Mouse (Mus musculus) kidney, postnatal 0 days (tissue): ENCODE data around the gene Cass4. TPM values are rescaled to one million over a fixed set of nuclear protein-coding genes. Genes with fewer than 3 reads are reported as not detected.

Experiments
- ATAC-seq: fragments of 200-750 bp; cut with Nextera tagmentation; replicated peaks from 2 replicates; pipeline ENCODE4 v1.8.0; 2017; ENCODE audit warnings: low read depth, moderate number of reproducible peaks, moderate TSS enrichment, moderate library complexity; ENCODE audit not compliant: low FRiP score
- DNase-seq: peaks from one replicate; pipeline ENCODE4 v3.0.0-alpha.2; 2016; ENCODE audit warnings: low spot score
- H3K27ac ChIP-seq: fragments of 300-500 bp; sonication (generic); 2 replicates; pipeline ENCODE4 v1.5.1; 2014; ENCODE audit warnings: mild to moderate bottlenecking
- H3K27me3 ChIP-seq: fragments of 300-500 bp; sonication (generic); 2 replicates; pipeline ENCODE4 v1.6.1; 2014; ENCODE audit warnings: low read length, mixed read lengths; ENCODE audit not compliant: insufficient read depth
- H3K36me3 ChIP-seq: fragments of 300-500 bp; sonication (generic); 2 replicates; pipeline ENCODE4 v1.6.1; 2014; ENCODE audit warnings: low read length, mixed read lengths; ENCODE audit not compliant: insufficient read depth
- H3K4me1 ChIP-seq: fragments of 300-500 bp; sonication (generic); replicated peaks from 2 replicates; pipeline ENCODE4 v1.6.1; 2014; ENCODE audit warnings: antibody characterized with exemption, low read length, mixed read lengths; ENCODE audit not compliant: insufficient read depth
- H3K4me2 ChIP-seq: fragments of 300-500 bp; sonication (generic); 2 replicates; pipeline ENCODE4 v1.6.1; 2014; ENCODE audit warnings: mild to moderate bottlenecking, low read length, moderate library complexity, mixed read lengths
- H3K4me3 ChIP-seq: fragments of 300-500 bp; sonication (generic); replicated peaks from 2 replicates; pipeline ENCODE4 v1.5.1; 2014; ENCODE audit warnings: low read depth, low read length
- H3K9ac ChIP-seq: fragments of 300-500 bp; sonication (generic); 2 replicates; pipeline ENCODE4 v1.6.1; 2014; ENCODE audit warnings: low read depth, low read length
- H3K9me3 ChIP-seq: fragments of 300-500 bp; sonication (generic); replicated peaks from 2 replicates; pipeline ENCODE4 v1.6.1; 2016; ENCODE audit warnings: low read length, inconsistent platforms, mixed read lengths
- CTCF ChIP-seq: IDR thresholded peaks from 2 replicates; pipeline ENCODE4 v1.5.1; 2016; ENCODE audit warnings: antibody characterized with exemption, low read depth, mild to moderate bottlenecking, moderate library complexity
- WGBS: fragments of 180-500 bp; shearing (Covaris S2); extraction: QIAGEN DNeasy Blood & Tissue Kit; methylation state at CpG from one replicate; pipeline ENCODE4 v1.1.7; 2014; 5-methylcytosine and 5-hydroxymethylcytosine counted together
- polyA plus RNA-seq: library from polyadenylated mRNA; unstranded; fragments of >200 nt; fragmentation: Nextera tagmentation; extraction: Ambion mirVana; gene quantifications from 2 replicates; pipeline ENCODE4 v1.2.1, GENCODE M21; 2015

Cass4 gene
- polyA plus RNA-seq, 1 experiment from 2014 or later, result 0.13 TPM

GRCm38 (mm10) chr2:172381341-172381740, 12.3 kb upstream of the Cass4 start:
- 94% methylated on average over 11 of the region's 11 CpGs for WGBS
- peaks cover 51% of the 10 kb centered on the region for H3K36me3 ChIP-seq

DNA sequence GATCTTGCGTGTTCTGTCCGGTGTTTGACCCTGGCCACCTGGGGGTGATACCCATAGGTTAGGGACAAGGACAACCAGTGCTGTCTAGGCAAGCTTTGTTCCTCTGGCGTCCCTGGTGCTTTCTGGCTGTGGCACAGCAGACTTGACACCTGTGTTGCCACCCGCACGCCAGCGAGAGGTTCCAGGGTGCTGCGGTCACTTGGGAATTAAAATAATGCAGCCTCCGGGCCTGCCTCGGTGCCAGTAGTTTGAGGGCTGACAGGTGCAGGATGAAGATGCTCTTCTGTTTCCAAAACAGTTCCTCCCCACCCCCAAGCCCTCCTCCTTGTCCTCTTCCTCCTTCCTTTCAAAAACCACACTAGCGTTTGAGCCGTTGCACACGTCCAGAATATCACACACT, 11.7 kb upstream of the Cass4 start:
- no peak for ATAC-seq
- no peak overlapping the region for H3K4me2 ChIP-seq
- H3K27me3 ChIP-seq, result no peaks in the 10 kb centered on the region
- WGBS, result 88% methylated on average over 12 of the region's 12 CpGs
- H3K36me3 ChIP-seq, result peaks cover 48% of the 10 kb centered on the region
- H3K27ac ChIP-seq, result no peak overlapping the region
- no peak for TF ChIP-seq CTCF
- H3K9ac ChIP-seq, result no peak overlapping the region
- no peaks in the 10 kb centered on the region for H3K9me3 ChIP-seq
- H3K4me1 ChIP-seq, result no peaks in the 10 kb centered on the region
- no peak overlapping the region for H3K4me3 ChIP-seq
- no peak for DNase-seq

More at GRCm38 (mm10) chr2:172381341-172381740, 12.3 kb upstream of the Cass4 start:
- H3K4me1 ChIP-seq, result no peaks in the 10 kb centered on the region
- TF ChIP-seq CTCF, result no peak
- no peaks in the 10 kb centered on the region for H3K27me3 ChIP-seq
- no peak overlapping the region for H3K27ac ChIP-seq
- H3K4me2 ChIP-seq, result no peak overlapping the region
- no peaks in the 10 kb centered on the region for H3K9me3 ChIP-seq
- DNase-seq (no peak), ATAC-seq (no peak)
- H3K4me3 ChIP-seq, result no peak overlapping the region
- no peak overlapping the region for H3K9ac ChIP-seq

DNA sequence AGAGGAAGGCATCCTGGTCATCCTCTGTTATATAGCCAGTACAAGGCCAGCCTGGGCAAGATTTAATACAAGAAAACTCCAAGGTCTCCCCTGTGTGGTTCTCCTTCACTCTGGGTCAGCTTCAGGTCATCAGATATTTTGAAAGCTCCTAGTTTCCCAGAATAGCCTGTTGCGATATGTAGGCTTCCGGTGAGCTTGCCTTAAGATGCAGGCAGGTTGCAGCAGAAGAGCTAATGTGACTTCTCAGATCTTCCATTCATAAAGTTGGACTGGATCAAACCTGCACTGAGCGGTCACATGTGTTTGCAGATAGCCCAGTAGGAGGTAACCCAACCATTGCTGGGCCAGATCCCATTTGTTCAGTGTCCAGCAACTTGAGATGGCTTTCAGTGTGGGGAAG, 8.9 kb upstream of the Cass4 start:
- WGBS, result 96% methylated on average over 3 of the region's 3 CpGs
- no peak overlapping the region for H3K9ac ChIP-seq
- H3K4me2 ChIP-seq, result no peak overlapping the region
- H3K4me3 ChIP-seq, result no peak overlapping the region
- DNase-seq (no peak), ATAC-seq (no peak)
- no peaks in the 10 kb centered on the region for H3K9me3 ChIP-seq
- H3K36me3 ChIP-seq, result peaks cover 23% of the 10 kb centered on the region
- H3K27me3 ChIP-seq, result no peaks in the 10 kb centered on the region
- H3K4me1 ChIP-seq, result no peaks in the 10 kb centered on the region
- no peak overlapping the region for H3K27ac ChIP-seq
- TF ChIP-seq CTCF, result no peak

DNA sequence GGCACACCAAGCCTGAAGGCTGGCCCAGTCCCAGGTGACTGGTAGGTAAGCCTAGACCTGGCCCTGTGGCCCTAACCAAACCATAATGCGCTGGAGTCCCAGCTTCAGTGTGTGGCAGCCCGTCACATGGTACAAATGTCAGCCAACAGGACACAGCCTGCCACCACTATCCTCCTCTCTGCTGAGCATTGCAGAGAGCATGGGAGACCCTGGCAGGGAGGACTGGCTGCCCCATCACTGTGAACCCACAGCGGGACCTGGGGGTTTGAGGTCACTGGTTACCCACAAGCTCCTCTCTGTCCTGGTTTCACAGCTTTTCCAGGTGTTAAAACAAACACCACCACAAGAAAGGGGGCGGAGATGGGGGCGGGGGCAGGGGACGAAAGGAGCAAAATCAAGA, 3.3 kb upstream of the Cass4 start:
- no peak overlapping the region for H3K27ac ChIP-seq
- no peak for TF ChIP-seq CTCF
- H3K9me3 ChIP-seq, result no peaks in the 10 kb centered on the region
- 25% methylated on average over 6 of the region's 6 CpGs for WGBS
- H3K27me3 ChIP-seq, result no peaks in the 10 kb centered on the region
- H3K4me2 ChIP-seq, result no peak overlapping the region
- no peak overlapping the region for H3K4me3 ChIP-seq
- no peak for DNase-seq
- H3K36me3 ChIP-seq, result no peaks in the 10 kb centered on the region
- no peaks in the 10 kb centered on the region for H3K4me1 ChIP-seq
- no peak overlapping the region for H3K9ac ChIP-seq
- ATAC-seq, result no peak

DNA sequence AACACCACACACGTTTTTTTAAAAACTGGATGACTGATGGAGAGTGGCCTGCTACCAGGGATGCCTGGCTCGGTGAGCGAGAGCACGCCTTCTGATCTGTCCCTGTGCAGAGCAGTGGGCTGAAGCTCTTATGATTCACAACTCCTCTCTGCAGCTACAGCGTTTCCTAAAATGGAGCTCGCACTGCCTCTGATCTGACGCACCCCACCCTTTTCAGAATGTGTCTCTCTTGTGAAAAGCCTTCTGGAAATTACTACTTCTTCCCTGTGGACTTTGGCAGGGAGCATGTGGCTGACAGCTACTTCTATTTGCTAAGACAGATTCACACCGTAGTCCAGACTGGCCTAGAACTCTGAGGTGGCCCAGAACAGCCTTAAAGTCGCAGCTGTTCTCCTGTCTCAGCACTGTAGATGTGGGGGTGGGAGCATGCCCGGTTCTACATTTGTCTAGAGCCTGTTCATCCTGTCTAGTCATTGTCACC, 1.5 kb upstream of the Cass4 start:
- Histone ChIP-seq H3K4me3 (no peak overlapping the region), H3K4me2 (no peak overlapping the region), H3K9ac (no peak overlapping the region), H3K27ac (no peak overlapping the region), H3K4me1 (no peaks in the 10 kb centered on the region), H3K27me3 (no peaks in the 10 kb centered on the region), H3K36me3 (no peaks in the 10 kb centered on the region), H3K9me3 (no peaks in the 10 kb centered on the region)
- TF ChIP-seq CTCF, result no peak
- WGBS, result 63% methylated on average over 10 of the region's 10 CpGs
- DNase-seq, result no peak
- ATAC-seq, result no peak

DNA sequence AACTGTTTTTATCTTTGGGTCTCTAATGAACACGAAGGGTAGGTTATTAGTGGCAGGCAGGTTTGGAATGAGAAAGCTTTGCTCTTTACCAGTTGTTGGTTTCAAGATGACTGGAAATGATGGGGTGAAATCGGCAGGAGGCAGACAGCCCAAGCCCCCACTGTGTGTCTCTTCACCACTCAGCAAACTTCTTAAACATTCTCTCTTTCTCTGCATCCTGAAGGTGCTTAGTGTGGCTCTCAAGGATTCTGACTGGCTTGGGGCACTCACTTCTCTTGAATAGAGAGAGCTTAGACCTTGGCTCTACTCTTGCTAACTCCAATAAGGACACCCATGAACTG, 428 bp downstream of the Cass4 start:
- no peaks in the 10 kb centered on the region for H3K4me1 ChIP-seq
- H3K9me3 ChIP-seq, result no peaks in the 10 kb centered on the region
- TF ChIP-seq CTCF, result no peak
- no peaks in the 10 kb centered on the region for H3K36me3 ChIP-seq
- H3K4me2 ChIP-seq, result no peak overlapping the region
- H3K9ac ChIP-seq, result no peak overlapping the region
- DNase-seq (no peak), ATAC-seq (no peak)
- no peak overlapping the region for H3K27ac ChIP-seq
- no peak overlapping the region for H3K4me3 ChIP-seq
- 82% methylated on average over 2 of the region's 2 CpGs for WGBS
- no peaks in the 10 kb centered on the region for H3K27me3 ChIP-seq

DNA sequence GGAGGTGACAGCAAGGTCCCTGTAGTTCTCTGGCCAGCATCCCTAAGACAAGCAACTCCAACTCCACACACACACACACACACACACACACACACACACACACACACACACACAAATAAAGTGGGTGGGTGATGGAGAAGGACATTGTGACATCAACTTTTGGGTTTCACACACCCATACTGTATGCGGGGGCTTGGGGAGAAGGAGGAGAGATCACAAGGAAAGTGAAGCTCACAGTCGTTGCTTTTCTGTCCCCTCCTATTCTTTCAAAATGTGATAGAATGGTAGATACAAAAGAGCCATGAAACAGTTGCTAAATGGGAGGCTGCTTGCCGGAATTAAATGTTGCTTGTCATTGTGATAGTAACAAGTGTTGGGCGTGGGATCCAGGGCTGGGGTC, 1.1 kb downstream of the Cass4 start:
- ATAC-seq, result no peak
- H3K4me2 ChIP-seq, result no peak overlapping the region
- H3K9me3 ChIP-seq, result no peaks in the 10 kb centered on the region
- 80% methylated on average over 4 of the region's 4 CpGs for WGBS
- no peak for TF ChIP-seq CTCF
- no peak overlapping the region for H3K4me3 ChIP-seq
- no peaks in the 10 kb centered on the region for H3K36me3 ChIP-seq
- no peak overlapping the region for H3K9ac ChIP-seq
- no peak overlapping the region for H3K27ac ChIP-seq
- H3K4me1 ChIP-seq, result no peaks in the 10 kb centered on the region
- no peaks in the 10 kb centered on the region for H3K27me3 ChIP-seq
- DNase-seq, result no peak
